Mouse (Mus musculus) ES-E14 (cell line): Measurements from ENCODE around the gene Ngrn. TPM values are rescaled to one million over a fixed set of nuclear protein-coding genes. Genes with fewer than 3 reads are reported as not detected.
A peak's percentile ranks its signal among the peaks of the same experiment; 100 is the strongest.

Source experiments
- DNase-seq: peaks from one replicate; pipeline ENCODE4 v3.0.0-alpha.2; 2013; ENCODE audit warnings: low read depth, low spot score
- H3K27ac ChIP-seq: 2 replicates; pipeline ENCODE4 v1.5.1; 2012; ENCODE audit warnings: low read depth, mild to moderate bottlenecking, low read length, moderate library complexity, mixed read lengths; ENCODE audit not compliant: poor library complexity, insufficient read depth, severe bottlenecking
- H3K36me3 ChIP-seq: 2 replicates; pipeline ENCODE4 v1.6.1; 2012; ENCODE audit warnings: mild to moderate bottlenecking, low read length, moderate library complexity, mixed read lengths; ENCODE audit not compliant: control insufficient read depth, poor library complexity, insufficient read depth, severe bottlenecking
- H3K4me1 ChIP-seq, 2 experiments: fragments of 150-350 bp in 1 of 2; sonication (generic) in 1 of 2; 2 replicates each; pipeline ENCODE4 v1.6.1; 2012; ENCODE audit warnings: low read length in 2 of 2, mild to moderate bottlenecking in 1 of 2, mixed read lengths in 1 of 2; ENCODE audit not compliant: control insufficient read depth in 2 of 2, insufficient read depth in 2 of 2, poor library complexity in 1 of 2
- H3K4me3 ChIP-seq, 2 experiments: fragments of 150-350 bp in 1 of 2; sonication (generic) in 1 of 2; 2 replicates each; pipeline ENCODE4 v1.5.1; 2012; ENCODE audit warnings: low read length in 2 of 2, low read depth in 1 of 2, mild to moderate bottlenecking in 1 of 2, mixed read lengths in 1 of 2; ENCODE audit not compliant: insufficient read depth in 1 of 2, poor library complexity in 1 of 2, severe bottlenecking in 1 of 2
- H3K9ac ChIP-seq: 2 replicates; pipeline ENCODE4 v1.6.1; 2012; ENCODE audit warnings: low read depth, mild to moderate bottlenecking, low read length, mixed read lengths; ENCODE audit not compliant: poor library complexity, insufficient read depth, severe bottlenecking
- H3K9me3 ChIP-seq: fragments of 150-350 bp; sonication (generic); 2 replicates; pipeline ENCODE4 v1.6.1; 2012; ENCODE audit warnings: low read depth, mild to moderate bottlenecking, low read length; ENCODE audit not compliant: control insufficient read depth, insufficient read depth
- CHD2 ChIP-seq: IDR thresholded peaks from 2 replicates; pipeline ENCODE4 v1.6.1; 2014; ENCODE audit warnings: mild to moderate bottlenecking, low read depth, low read length, inconsistent platforms
- HCFC1 ChIP-seq: IDR thresholded peaks from 2 replicates; pipeline ENCODE4 v1.6.1; 2012; ENCODE audit warnings: low read length, inconsistent platforms, borderline replicate concordance; ENCODE audit not compliant: insufficient read depth
- MAFK ChIP-seq: IDR thresholded peaks from 2 replicates; pipeline ENCODE4 v1.6.1; 2014; ENCODE audit warnings: mild to moderate bottlenecking, low read depth, low read length, inconsistent platforms; ENCODE audit not compliant: insufficient read depth
- ZC3H11A ChIP-seq: IDR thresholded peaks from 2 replicates; pipeline ENCODE4 v1.6.1; 2012; ENCODE audit warnings: low read depth, mild to moderate bottlenecking, inconsistent platforms, low read length, borderline replicate concordance
- ZNF384 ChIP-seq: IDR thresholded peaks from 2 replicates; pipeline ENCODE4 v1.6.1; 2012; ENCODE audit warnings: low read depth, low read length, inconsistent platforms
- in situ Hi-C, 2 experiments: fragments of 600-800 bp; cut with MboI; formaldehyde crosslinking; loops; one replicate each; pipeline ENCODE4 v1.15.1; 2025; ENCODE audit warnings: low sequenced_read_pairs in 2 of 2, inconsistent platforms in 1 of 2; ENCODE audit not compliant: unreplicated experiment in 2 of 2
- total RNA-seq: library from RNA; depleted of rRNA; stranded (reverse); fragments of 300-350 nt; gene quantifications from 2 replicates; pipeline ENCODE4 v1.2.3, GENCODE M21; 2012

Ngrn gene
- total RNA-seq, 1 experiment = 45.2 TPM

DNA sequence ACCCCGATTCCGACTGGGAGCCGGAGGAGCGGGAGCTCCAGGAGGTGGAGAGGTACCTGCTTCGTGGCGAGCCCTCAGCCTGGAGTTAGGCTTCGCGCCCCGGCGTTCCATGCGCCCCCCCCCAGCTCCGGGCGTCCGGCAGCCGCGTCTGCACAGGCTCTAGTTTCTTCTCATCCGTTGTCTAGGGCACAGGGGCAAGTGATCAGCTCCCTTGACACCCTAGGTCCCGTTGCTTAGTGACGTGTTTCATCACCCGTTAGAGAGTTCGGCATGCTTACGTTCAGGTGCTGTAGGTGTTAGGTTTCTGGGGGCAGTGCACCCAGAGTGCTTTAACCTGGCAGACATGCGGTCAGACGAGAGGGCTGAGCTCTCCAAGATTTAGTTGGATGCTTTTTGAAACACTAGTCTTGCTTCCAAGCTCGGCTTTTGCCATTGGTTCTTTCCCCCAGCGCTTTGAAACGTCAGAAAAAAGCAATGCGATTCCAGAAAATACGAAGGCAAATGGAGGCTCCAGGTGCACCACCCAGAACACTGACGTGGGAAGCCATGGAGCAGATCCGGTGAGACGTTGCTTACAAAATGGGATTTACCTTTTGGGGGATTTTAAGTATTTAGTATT, 466 bp downstream of the Ngrn start:
- TF ChIP-seq CHD2 = no peak
- no peak for TF ChIP-seq ZC3H11A
- H3K27ac ChIP-seq = peak overlapping the region; percentile 87
- H3K4me3 ChIP-seq = peak overlapping the region; percentile 92 to 95
- in situ Hi-C loops = no loop called here
- no peak for DNase-seq
- peak overlapping the region; percentile 96 for H3K9ac ChIP-seq
- peaks cover 16% of the 10 kb centered on the region for H3K36me3 ChIP-seq
- H3K9me3 ChIP-seq = no peaks in the 10 kb centered on the region
- H3K4me1 ChIP-seq = peaks cover 2 to 3% of the 10 kb centered on the region in 2 experiments; a peak in 2 of 4 replicates

DNA sequence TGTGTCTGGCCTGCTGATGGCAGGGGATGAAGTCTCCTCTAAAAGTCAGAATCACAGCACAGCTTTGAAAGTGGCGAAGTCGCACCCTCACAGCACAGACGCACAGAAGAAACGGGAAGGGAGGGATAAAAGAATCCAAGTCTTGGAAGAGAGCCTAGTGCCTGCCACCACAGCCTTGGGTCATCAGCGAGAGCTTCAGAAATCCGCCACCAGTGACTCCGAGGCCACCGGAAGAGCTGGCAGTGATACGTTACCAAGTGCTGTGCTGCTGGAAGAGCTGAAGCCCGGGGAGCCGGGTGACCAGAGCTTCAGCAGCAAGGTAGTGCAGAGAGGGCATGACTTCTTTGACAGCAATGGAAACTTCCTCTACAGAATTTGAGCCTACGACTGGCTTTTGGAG, 3.6 kb downstream of the Ngrn start:
- in situ Hi-C loops = no loop called here
- no peaks in the 10 kb centered on the region for H3K9me3 ChIP-seq
- H3K36me3 ChIP-seq = peaks cover 18% of the 10 kb centered on the region
- H3K9ac ChIP-seq = no peak overlapping the region
- no peak overlapping the region for H3K4me3 ChIP-seq
- no peak overlapping the region for H3K27ac ChIP-seq
- no peak for DNase-seq
- no peak for TF ChIP-seq ZNF384
- TF ChIP-seq HCFC1 = no peak
- TF ChIP-seq ZC3H11A = no peak
- TF ChIP-seq MAFK = no peak
- TF ChIP-seq CHD2 = no peak
- peaks cover 2 to 3% of the 10 kb centered on the region in 2 experiments; a peak in 2 of 4 replicates for H3K4me1 ChIP-seq

DNA sequence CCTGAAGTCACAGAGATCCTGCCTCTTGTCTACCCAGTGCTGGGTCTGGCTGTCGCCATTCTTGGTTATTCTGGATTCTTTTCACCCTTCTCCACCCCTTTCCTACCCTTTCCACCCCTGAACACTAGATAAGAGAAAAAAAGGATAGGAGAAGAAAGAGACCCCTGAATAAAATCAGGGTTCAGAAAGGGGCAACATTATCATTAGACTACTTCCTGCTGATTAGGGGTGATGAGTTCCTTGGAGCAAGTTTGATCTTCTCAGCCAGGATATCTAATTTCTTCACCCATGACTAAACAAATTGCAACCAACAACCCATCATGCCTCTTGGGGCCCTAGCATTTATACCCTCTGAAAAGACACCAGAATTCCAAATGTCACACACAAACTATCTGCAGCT, 6.7 kb downstream of the Ngrn start:
- in situ Hi-C loops = no loop called here
- Histone ChIP-seq H3K4me1 (no peaks in the 10 kb centered on the region; a peak in 1 of 4 replicates), H3K27ac (no peak overlapping the region), H3K36me3 (peaks cover 20% of the 10 kb centered on the region), H3K9ac (no peak overlapping the region), H3K4me3 (no peak overlapping the region), H3K9me3 (no peaks in the 10 kb centered on the region)
- no peak for TF ChIP-seq CHD2
- no peak for TF ChIP-seq MAFK
- TF ChIP-seq ZNF384 = no peak
- no peak for TF ChIP-seq HCFC1
- no peak for TF ChIP-seq ZC3H11A
- DNase-seq = no peak

DNA sequence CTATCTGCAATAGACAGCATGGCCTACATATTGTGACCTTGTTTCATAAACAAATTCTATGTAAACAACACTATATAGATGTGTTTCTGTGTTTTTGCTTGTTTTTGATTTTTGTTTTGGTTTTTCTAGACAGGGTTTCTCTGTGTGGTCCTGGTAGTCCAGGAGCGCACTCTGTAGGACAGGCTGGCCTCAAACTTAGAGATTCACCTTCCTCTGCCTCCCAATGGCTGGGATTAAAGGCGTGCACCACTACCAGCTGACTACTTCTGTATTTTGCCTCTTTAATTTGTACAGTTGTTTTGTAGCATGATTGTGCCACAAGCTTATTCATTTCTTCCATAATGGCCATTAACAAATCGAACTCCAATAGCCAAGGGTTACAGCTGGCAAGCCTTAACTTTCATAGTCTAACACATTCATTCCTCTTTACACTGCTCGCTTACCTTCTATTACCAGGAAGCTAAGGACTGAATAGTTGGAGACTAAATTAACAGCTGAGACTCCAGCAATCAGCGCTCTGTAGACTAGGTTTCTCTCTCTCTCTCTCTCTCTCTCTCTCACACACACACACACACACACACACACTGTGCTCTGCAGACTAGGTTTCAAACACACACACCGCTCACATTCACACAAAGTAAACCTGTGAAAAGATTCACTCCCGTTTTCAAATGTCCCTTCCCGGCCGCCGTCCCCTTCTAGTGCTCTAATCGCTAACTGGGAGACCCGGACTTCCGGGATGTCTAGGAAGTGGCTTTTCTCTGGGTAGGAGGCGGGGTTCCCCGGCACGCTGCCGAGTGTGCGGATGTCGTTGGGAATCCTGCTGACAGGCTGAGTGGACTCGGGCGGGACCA, 8.1 kb downstream of the Ngrn start, which contains the start of gene Vps33b:
Vps33b (plus strand) TSS at position 753 of the 854 bp plus-strand sequence.
- H3K9me3 ChIP-seq = no peaks in the 10 kb centered on the region
- no peaks in the 10 kb centered on the region for H3K4me1 ChIP-seq
- H3K4me3 ChIP-seq = peak within 1 kb of the TSS; percentile 74 to 96
- no peak within 1 kb of the TSS for H3K27ac ChIP-seq
- in situ Hi-C loops = no loop called here
- TF ChIP-seq CHD2 (no peak), ZNF384 (no peak), HCFC1 (no peak; the same call in 1 of the 2 replicates), MAFK (no peak), ZC3H11A (no peak)
- peak within 1 kb of the TSS; percentile 74 for H3K9ac ChIP-seq
- DNase-seq = peak; percentile 91
- H3K36me3 ChIP-seq = peaks cover 16% of the 10 kb centered on the region
